Mouse (Mus musculus): Measurements from ENCODE around the gene Slc7a5. TPM values are rescaled to one million over a fixed set of nuclear protein-coding genes. Genes with fewer than 3 reads are reported as not detected.

Slc7a5 gene
- total RNA-seq, 2 experiments from 2014 or later: 137 to 151 TPM

DNA sequence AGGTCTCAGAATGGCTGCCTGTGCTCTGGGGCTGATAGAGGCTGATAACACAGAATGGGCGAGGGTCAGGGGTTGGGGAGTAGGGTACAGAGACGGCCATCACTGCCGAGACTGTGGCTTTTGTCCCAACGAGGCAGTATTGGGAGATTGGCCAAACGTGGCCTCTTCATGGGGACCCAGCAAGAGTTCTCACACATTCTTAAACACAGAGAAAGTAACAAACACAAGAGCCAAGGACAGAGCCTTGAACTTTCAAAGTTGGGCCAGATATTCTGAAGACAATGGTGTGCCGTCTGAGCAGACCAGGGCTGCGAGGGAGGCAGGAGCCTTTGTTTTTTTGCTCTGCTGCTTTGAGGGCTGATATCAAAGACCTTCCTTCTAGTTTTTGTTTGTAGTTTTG lies 4.5 kb upstream of the Slc7a5 start:
- no peak for ATAC-seq (replicated peaks; ENCODE audit: low FRiP score, poor library complexity, severe bottlenecking)

DNA sequence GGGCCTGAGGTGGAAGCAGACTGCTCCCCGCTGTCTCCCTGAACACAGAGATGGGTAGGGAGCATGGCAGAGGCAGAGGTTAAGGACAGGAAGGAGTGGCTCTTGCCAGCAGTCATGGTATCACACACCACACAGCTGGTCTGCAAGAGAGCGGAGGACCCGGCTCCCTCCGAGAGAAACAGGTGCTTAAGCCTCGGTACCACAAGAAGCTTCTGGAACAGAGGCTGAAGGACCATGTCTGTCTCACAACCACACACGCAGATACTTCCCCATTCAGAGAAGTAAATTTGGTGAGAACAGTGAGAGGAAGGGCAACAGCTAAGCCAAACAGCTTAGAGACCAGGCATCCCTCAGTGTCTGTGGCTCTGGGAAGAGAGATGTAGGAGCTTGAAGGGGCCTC lies 3.9 kb upstream of the Slc7a5 start:
- no peak for ATAC-seq (replicated peaks; ENCODE audit: low FRiP score, poor library complexity, severe bottlenecking)

GRCm38 (mm10) chr8:121909663-121910062 lies 2.2 kb upstream of the Slc7a5 start:
- ATAC-seq (replicated peaks; ENCODE audit: low FRiP score, poor library complexity, severe bottlenecking): no peak

DNA sequence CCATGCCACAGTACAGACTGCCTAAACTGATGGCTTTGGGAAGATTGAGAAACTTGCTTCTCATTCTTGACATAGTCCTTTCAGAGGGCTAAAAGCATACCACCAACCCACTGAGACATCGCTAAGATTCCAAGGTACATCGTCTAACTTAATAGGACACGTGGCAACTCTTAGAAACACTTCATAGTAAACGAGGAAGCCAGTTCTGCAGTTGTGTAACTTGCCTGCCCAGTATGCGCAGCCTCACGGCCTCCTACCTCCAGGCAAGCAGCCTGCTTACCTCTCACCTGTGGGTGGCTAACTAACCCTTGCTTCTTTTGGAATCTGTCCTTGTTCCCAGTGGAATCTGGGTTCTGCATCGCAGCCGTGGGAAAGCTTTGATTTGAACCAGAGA lies 1.7 kb upstream of the Slc7a5 start:
- ATAC-seq (replicated peaks; ENCODE audit: low FRiP score, poor library complexity, severe bottlenecking): no peak

GRCm38 (mm10) chr8:121908378-121909147 lies 1.1 kb upstream of the Slc7a5 start:
- no peak for ATAC-seq (replicated peaks; ENCODE audit: low FRiP score, poor library complexity, severe bottlenecking)

DNA sequence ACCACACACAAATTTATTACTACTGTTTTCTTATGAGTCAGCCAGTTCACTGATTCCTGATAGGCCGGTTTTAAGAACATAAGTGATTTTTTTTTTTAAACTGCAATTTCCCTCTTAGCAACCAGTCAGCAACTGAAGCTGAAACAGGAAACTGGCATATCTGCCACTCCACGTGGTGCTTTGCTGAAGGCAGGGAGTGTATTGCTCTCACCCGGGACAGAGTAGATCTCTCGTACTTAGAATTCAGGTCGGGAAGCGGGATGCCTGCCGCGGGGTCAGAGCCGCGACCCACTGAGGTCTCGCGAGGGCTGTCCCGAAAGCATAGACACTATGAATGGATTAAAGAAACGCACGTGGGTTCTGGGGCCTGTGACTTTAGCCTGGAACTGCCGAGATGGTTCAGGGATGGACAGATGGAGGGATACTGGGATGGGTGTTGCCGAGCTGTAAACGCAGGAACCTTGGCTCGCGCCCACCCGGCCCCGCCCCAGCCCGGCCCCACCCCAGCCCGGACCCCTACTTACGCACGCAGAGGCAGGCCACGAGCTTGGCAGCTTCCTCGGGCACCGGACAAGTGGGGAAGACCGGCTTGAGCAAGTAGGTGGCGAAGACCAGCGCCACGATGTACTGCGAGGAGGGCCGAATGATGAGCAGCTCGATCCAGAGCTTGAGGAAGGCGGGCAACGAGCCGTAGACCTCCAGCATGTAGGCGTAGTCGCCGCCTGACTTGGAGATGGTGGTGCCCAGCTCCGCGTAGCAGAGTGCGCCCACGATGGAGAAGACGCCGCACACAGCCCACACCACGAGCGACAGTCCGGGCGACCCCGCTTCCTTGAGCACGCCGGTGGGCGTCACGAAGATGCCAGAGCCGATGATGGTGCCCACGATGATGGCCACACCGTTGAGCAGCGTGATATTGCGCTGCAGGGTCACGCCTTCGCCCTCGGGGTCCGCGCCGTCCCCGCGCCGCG lies 667 bp downstream of the Slc7a5 start:
- ATAC-seq (replicated peaks; ENCODE audit: low FRiP score, poor library complexity, severe bottlenecking): peak; percentile 23

DNA sequence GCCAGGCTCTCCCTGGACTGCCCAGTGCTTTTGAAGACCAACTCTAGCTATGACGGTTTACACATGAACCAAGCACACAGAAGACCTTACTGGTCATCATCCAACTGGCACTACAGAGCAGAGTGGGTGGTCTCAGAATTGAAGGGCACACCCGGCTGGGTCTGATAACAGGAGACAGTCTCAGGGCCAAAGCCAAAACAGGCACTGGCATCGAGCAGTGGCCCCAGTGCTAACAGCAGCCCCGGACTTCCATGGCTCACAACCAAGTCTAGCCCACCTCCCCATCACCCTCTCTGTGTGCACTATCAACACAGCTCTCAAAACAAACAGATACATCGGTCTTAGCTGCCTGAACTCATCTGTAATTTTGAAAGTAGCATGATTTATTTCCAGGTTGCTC lies 1.6 kb downstream of the Slc7a5 start:
- peak; percentile 21 for ATAC-seq (replicated peaks; ENCODE audit: low FRiP score, poor library complexity, severe bottlenecking)

- ATAC-seq (replicated peaks; ENCODE audit: low FRiP score, poor library complexity, severe bottlenecking): no peak
These were observed 2.1 kb downstream of the Slc7a5 start for GRCm38 (mm10) chr8:121905420-121905819.

GRCm38 (mm10) chr8:121904999-121905398 lies 2.5 kb downstream of the Slc7a5 start:
- no peak for ATAC-seq (replicated peaks; ENCODE audit: low FRiP score, poor library complexity, severe bottlenecking)

DNA sequence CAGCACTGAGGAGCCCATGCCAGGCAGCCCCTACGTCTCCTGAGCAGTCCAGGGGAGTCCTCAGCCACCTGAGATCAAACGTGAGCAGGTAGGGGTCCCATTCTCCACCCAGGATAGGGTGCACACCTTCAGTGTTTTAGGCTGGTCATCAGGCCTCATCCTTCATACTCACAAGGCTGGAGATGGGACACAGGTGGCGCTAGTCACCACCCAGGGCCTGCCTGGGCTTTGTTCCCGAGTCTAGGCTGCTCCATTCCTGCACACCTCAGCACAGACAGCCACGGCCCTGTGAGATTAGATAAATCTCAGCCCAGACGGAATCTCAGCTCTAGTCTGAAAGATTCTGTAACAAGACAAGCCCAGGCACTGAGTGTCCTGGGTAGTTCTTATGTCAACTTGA lies 3.5 kb downstream of the Slc7a5 start:
- no peak for ATAC-seq (replicated peaks; ENCODE audit: low FRiP score, poor library complexity, severe bottlenecking)

- ATAC-seq (replicated peaks; ENCODE audit: low FRiP score, poor library complexity, severe bottlenecking): no peak
These were observed 5.8 kb downstream of the Slc7a5 start for GRCm38 (mm10) chr8:121901498-121902236.

- ATAC-seq (replicated peaks; ENCODE audit: low FRiP score, poor library complexity, severe bottlenecking): peak; percentile 75
These were observed 8.1 kb downstream of the Slc7a5 start for GRCm38 (mm10) chr8:121899180-121900044.

GRCm38 (mm10) chr8:121898401-121898931 lies 9.0 kb downstream of the Slc7a5 start:
- ATAC-seq (replicated peaks; ENCODE audit: low FRiP score, poor library complexity, severe bottlenecking): peak; percentile 79

GRCm38 (mm10) chr8:121897871-121898381 lies 9.6 kb downstream of the Slc7a5 start:
- ATAC-seq (replicated peaks; ENCODE audit: low FRiP score, poor library complexity, severe bottlenecking): peak; percentile 26

GRCm38 (mm10) chr8:121897205-121897604 lies 10.3 kb downstream of the Slc7a5 start:
- no peak for ATAC-seq (replicated peaks; ENCODE audit: low FRiP score, poor library complexity, severe bottlenecking)

DNA sequence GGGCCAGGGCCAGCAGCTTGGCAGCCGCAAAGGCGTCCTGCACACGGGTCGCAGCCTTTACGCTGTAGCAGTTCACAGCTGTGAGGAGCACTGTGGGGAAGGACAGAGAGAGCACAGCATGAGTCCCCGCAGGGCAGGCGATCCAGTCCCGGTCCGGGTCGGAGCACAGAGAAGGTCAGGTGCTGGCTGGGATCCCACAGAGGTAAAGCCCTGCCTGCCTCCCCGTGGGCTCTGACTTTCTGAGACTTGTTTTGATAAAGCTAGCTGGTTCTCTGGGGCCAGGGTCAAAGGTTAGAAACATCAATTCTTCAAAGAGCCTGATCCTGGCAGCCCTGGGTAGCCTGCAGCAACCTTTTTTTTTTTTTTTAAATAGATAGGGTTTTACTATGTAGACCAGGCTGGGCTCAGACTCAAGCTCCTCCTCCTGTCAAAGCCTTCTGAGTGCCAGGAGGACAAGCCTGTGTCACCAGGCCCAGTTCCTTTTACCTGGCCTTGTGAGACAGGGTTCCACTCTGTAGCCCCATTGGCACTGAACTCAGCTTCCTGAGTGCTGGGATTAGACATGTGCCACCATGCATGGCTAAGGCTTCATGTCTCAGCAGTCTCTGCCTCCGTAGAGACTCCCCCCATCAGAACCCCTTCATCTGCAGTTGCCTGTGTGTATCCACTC lies 10.9 kb downstream of the Slc7a5 start:
- ATAC-seq (replicated peaks; ENCODE audit: low FRiP score, poor library complexity, severe bottlenecking): no peak

DNA sequence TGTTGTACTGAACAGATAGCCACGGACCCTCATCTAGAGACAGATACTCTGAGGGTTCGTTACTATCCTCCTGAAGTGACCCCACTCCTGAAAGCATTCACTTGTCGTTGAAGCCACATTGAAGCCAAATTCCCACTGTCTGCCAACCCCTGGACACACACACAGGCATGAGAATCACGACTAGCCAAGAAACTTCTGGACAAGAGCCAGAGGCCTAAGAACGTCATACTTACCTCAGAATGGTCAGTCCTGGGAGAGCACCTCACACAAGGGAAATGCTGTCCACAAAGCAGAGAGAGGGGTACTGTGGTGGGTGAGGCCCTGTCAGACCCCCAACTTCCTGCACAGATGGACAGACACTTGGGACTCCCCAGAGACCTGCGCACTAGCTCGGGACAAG lies 11.6 kb downstream of the Slc7a5 start:
- ATAC-seq (replicated peaks; ENCODE audit: low FRiP score, poor library complexity, severe bottlenecking): no peak

DNA sequence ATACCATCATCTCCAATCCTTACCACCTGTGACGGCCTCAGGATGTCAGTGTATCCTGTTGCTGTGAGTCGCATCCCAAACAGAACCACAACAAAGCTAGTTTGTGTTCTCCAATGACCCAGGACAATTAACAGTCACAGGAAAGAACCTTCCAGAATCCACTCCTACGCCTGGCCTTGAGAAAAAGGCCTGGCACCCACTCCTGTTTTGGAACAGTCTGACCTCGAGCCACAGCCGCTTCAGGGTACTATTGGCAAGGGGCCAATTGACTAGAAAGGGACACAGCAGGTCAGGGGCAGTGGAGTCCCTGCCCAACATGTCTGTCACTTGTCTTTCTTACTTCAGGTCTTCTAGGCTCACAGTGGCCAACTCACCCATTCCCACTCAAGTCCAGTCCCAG lies 14.6 kb downstream of the Slc7a5 start:
- no peak for ATAC-seq (replicated peaks; ENCODE audit: low FRiP score, poor library complexity, severe bottlenecking)

Data from erythroblast, adult 5-6 weeks (primary cell).